Comparison of ENCODE assay signal across 9 mouse cellular contexts in genomic region chrX:52928883-52929282, GRCm38 (mm10). TPM values are rescaled to one million over a fixed set of nuclear protein-coding genes. Genes with fewer than 3 reads are reported as not detected.
DNase-seq lines count a peak whose midpoint lies in the region; ATAC-seq and TF ChIP-seq lines count a peak whose summit lies in the region.
"Had no signal": no experiment of that assay in that cellular context is flagged by ENCODE, and none has a peak within 500 bp of the region (broad histone marks: within the 10 kb centered on the region; RNA-seq: fewer than 3 reads in every experiment).

No protein-coding gene starts in this region.

- H3K9ac ChIP-seq in midbrain, postnatal 0 days (replicated peaks; ENCODE audit: low read length, poor library complexity, severe bottlenecking): no peak overlapping the region
- no peak overlapping the region for H3K9ac ChIP-seq in midbrain, embryonic 15.5 days
- H3K9ac ChIP-seq: heart, embryonic 13.5 days had no signal

- WGBS in midbrain, postnatal 0 days: 38% methylated on average over 1 of the region's 1 CpGs
- WGBS in midbrain, embryonic 15.5 days: 36% methylated on average over 1 of the region's 1 CpGs

- no peaks in the 10 kb centered on the region for H3K27me3 ChIP-seq in midbrain, postnatal 0 days (ENCODE audit: insufficient read depth, low read length)
- no peaks in the 10 kb centered on the region for H3K27me3 ChIP-seq in midbrain, embryonic 15.5 days (replicated peaks)
- no peaks in the 10 kb centered on the region for H3K27me3 ChIP-seq in splenic B cell, adult 2 months (ENCODE audit: control insufficient read depth, insufficient read depth, low read length, poor library complexity, severe bottlenecking)
- H3K27me3 ChIP-seq: heart, embryonic 13.5 days had no signal

- ATAC-seq in midbrain, postnatal 0 days (ENCODE audit: low FRiP score): no peak
- no peak for ATAC-seq in midbrain, embryonic 15.5 days (replicated peaks)

- H3K9me3 ChIP-seq in midbrain, postnatal 0 days (ENCODE audit: low read length): no peaks in the 10 kb centered on the region
- no peaks in the 10 kb centered on the region for H3K9me3 ChIP-seq in midbrain, embryonic 15.5 days
- H3K9me3 ChIP-seq: heart, embryonic 13.5 days had no signal

- peak; percentile 23 to 31 for DNase-seq in cerebellum, postnatal 10 days
- DNase-seq in cerebellum, postnatal 4 days (ENCODE audit: low spot score in 2 of 2): no peak
- DNase-seq in midbrain, postnatal 0 days (ENCODE audit: low spot score): no peak
- DNase-seq in induced T-regulatory cell, adult 2 months (ENCODE audit: low read depth): peak; percentile 81
- peak; percentile 74 for DNase-seq in splenic B cell, adult 2 months (ENCODE audit: low read depth, low spot score)
- DNase-seq in cerebellum, adult 9-11 months: no peak
- no peak for DNase-seq in layer of hippocampus, adult 8-10 months (ENCODE audit: low spot score in 2 of 2)

- no peaks in the 10 kb centered on the region for H3K36me3 ChIP-seq in midbrain, postnatal 0 days (ENCODE audit: insufficient read depth, low read length)
- H3K36me3 ChIP-seq in midbrain, embryonic 15.5 days (replicated peaks): no peaks in the 10 kb centered on the region
- no peaks in the 10 kb centered on the region for H3K36me3 ChIP-seq in splenic B cell, adult 2 months (ENCODE audit: control insufficient read depth, insufficient read depth, low read length, poor library complexity, severe bottlenecking)
- H3K36me3 ChIP-seq: heart, embryonic 13.5 days had no signal

- H3K4me2 ChIP-seq in midbrain, postnatal 0 days (ENCODE audit: low read depth, low read length, poor library complexity, severe bottlenecking): no peak overlapping the region
- no peak overlapping the region for H3K4me2 ChIP-seq in midbrain, embryonic 15.5 days
- H3K4me2 ChIP-seq: heart, embryonic 13.5 days had no signal

- TF ChIP-seq CTCF in midbrain, postnatal 0 days (IDR thresholded peaks at IDR 0.05): peak; percentile 59

- H3K4me1 ChIP-seq in midbrain, postnatal 0 days (ENCODE audit: insufficient read depth, low read length): no peaks in the 10 kb centered on the region
- no peaks in the 10 kb centered on the region for H3K4me1 ChIP-seq in midbrain, embryonic 15.5 days
- H3K4me1 ChIP-seq: heart, embryonic 13.5 days had no signal

- H3K4me3 ChIP-seq in midbrain, postnatal 0 days (ENCODE audit: low read depth, low read length): no peak overlapping the region
- no peak overlapping the region for H3K4me3 ChIP-seq in midbrain, embryonic 15.5 days
- H3K4me3 ChIP-seq: heart, embryonic 13.5 days had no signal

- H3K27ac ChIP-seq in midbrain, postnatal 0 days (ENCODE audit: low read depth, low read length): no peak overlapping the region
- no peak overlapping the region for H3K27ac ChIP-seq in midbrain, embryonic 15.5 days
- H3K27ac ChIP-seq: heart, embryonic 13.5 days had no signal

RNA-seq across cellular contexts. Expression of gene Phf6, which starts 16.8 kb away (rescaled TPM):
- total RNA-seq in midbrain, postnatal 0 days (2014; rRNA removed): 44.9 and 45.3 TPM in 2 replicates
- 37.1 and 40.6 TPM in 2 replicates for polyA plus RNA-seq in midbrain, postnatal 0 days (2015; fragmentation: Nextera tagmentation; extraction: Ambion mirVana)
- 65.0 and 71.3 TPM in 2 replicates for polyA plus RNA-seq in midbrain, embryonic 15.5 days (2015; fragmentation: Nextera tagmentation; extraction: Ambion mirVana)
- 10 to 100 TPM; 22.2 to 32.4 (median 25.9) TPM for total RNA-seq in layer of hippocampus, adult 8-10 months (2022)

RNA-seq across cellular contexts. Expression of gene Hprt, which starts 59.1 kb away (rescaled TPM):
- total RNA-seq in midbrain, postnatal 0 days (2014; rRNA removed): 46.5 and 66.8 TPM in 2 replicates
- 179 and 183 TPM in 2 replicates for polyA plus RNA-seq in midbrain, postnatal 0 days (2015; fragmentation: Nextera tagmentation; extraction: Ambion mirVana)
- 80.2 and 83.4 TPM in 2 replicates for polyA plus RNA-seq in midbrain, embryonic 15.5 days (2015; fragmentation: Nextera tagmentation; extraction: Ambion mirVana)
- total RNA-seq in layer of hippocampus, adult 8-10 months (2022): 100 to 1,000 TPM; 125 to 154 (median 145) TPM

Comparison
In these comparisons a context has a peak if more than half of its experiments do, and no peak if none do; other contexts are left out.
1. DNase-seq: peak in cerebellum, postnatal 10 days (2 of 2), induced T-regulatory cell, adult 2 months (single experiment) and splenic B cell, adult 2 months (single experiment); none in cerebellum, postnatal 4 days (0 of 2), midbrain, postnatal 0 days (single experiment), cerebellum, adult 9-11 months (single experiment) and layer of hippocampus, adult 8-10 months (0 of 2).